Mouse (Mus musculus) lung, postnatal 0 days (tissue): Measurements from ENCODE around the gene Rnf149. TPM values are rescaled to one million over a fixed set of nuclear protein-coding genes. Genes with fewer than 3 reads are reported as not detected.
"Not testable (repeated sequence)": the region's sequence is repeated elsewhere in the genome, so short reads cannot be mapped to it uniquely, and the experiment has no call there.

Experiments used
- ATAC-seq: fragments of 200-750 bp; cut with Nextera tagmentation; 2 replicates; pipeline ENCODE4 v1.8.0; 2017; ENCODE audit warnings: moderate library complexity
- DNase-seq: peaks from one replicate; pipeline ENCODE4 v3.0.0-alpha.2; 2016; ENCODE audit warnings: low spot score
- H3K27ac ChIP-seq: fragments of 300-500 bp; sonication (generic); 2 replicates; pipeline ENCODE4 v1.5.1; 2014; ENCODE audit warnings: antibody characterized with exemption, mild to moderate bottlenecking, low read length, mixed read lengths
- H3K27me3 ChIP-seq: fragments of 300-500 bp; sonication (generic); replicated peaks from 2 replicates; pipeline ENCODE4 v1.6.1; 2014; ENCODE audit warnings: low read length, mixed read lengths; ENCODE audit not compliant: insufficient read depth
- H3K36me3 ChIP-seq: fragments of 300-500 bp; sonication (generic); 2 replicates; pipeline ENCODE4 v1.6.1; 2014; ENCODE audit warnings: low read length, mixed read lengths; ENCODE audit not compliant: insufficient read depth
- H3K4me1 ChIP-seq: fragments of 300-500 bp; sonication (generic); 2 replicates; pipeline ENCODE4 v1.6.1; 2014; ENCODE audit warnings: antibody characterized with exemption, low read depth, low read length, mixed read lengths; ENCODE audit not compliant: insufficient read depth
- H3K4me2 ChIP-seq: fragments of 300-500 bp; sonication (generic); replicated peaks from 2 replicates; pipeline ENCODE4 v1.6.1; 2014; ENCODE audit warnings: low read depth, mild to moderate bottlenecking, low read length, moderate library complexity, mixed read lengths
- H3K4me3 ChIP-seq: fragments of 300-500 bp; sonication (generic); 2 replicates; pipeline ENCODE4 v1.5.1; 2014; ENCODE audit warnings: low read depth, low read length
- H3K9ac ChIP-seq: fragments of 300-500 bp; sonication (generic); replicated peaks from 2 replicates; pipeline ENCODE4 v1.6.1; 2014; ENCODE audit warnings: low read depth, mild to moderate bottlenecking
- H3K9me3 ChIP-seq: fragments of 300-500 bp; sonication (generic); 2 replicates; pipeline ENCODE4 v1.6.1; 2016; ENCODE audit warnings: low read length, mixed read lengths
- CTCF ChIP-seq: IDR thresholded peaks from 2 replicates; pipeline ENCODE4 v1.5.1; 2016; ENCODE audit warnings: antibody characterized with exemption, mild to moderate bottlenecking
- EP300 ChIP-seq: IDR thresholded peaks from 2 replicates; pipeline ENCODE4 v1.6.1; 2016; ENCODE audit warnings: antibody characterized with exemption, mild to moderate bottlenecking, control low read depth
- WGBS: fragments of 180-500 bp; shearing (Covaris S2); extraction: QIAGEN DNeasy Blood & Tissue Kit; methylation state at CpG from one replicate; pipeline ENCODE4 v1.1.7; 2014; 5-methylcytosine and 5-hydroxymethylcytosine counted together
- polyA plus RNA-seq: library from polyadenylated mRNA; unstranded; fragments of >200 nt; fragmentation: Nextera tagmentation; extraction: Ambion mirVana; gene quantifications from 2 replicates; pipeline ENCODE4 v1.2.1, GENCODE M21; 2015

Gene Rnf149
- polyA plus RNA-seq, 1 experiment from 2014 or later = 25.1 TPM

DNA sequence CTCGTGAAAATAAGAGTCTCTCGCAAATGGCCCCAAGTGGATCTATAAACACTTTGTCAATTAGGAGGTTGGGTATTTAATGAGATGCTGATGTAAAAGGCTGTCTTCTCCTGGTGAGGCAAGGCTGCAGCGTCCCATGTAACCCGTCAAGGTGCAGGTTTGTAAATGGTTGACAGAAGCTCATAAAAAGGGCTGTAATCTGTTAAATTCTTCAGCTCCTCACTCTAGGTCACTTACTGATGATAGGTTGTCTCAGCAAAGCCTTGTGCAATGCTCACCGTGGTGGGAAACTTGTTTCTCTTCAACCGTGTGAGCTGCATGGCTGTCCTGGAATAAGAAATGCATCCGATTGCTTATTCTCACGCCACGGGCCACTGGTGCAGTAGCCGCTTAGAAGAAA is 16.6 kb upstream of the Rnf149 start:
- no peak for TF ChIP-seq EP300
- TF ChIP-seq CTCF = no peak
- 71% methylated on average over 10 of the region's 10 CpGs for WGBS
- H3K9ac ChIP-seq = no peak overlapping the region
- H3K4me1 ChIP-seq = no peaks in the 10 kb centered on the region
- H3K36me3 ChIP-seq = no peaks in the 10 kb centered on the region
- H3K9me3 ChIP-seq = no peaks in the 10 kb centered on the region
- ATAC-seq (no peak), DNase-seq (no peak)
- no peak overlapping the region for H3K4me2 ChIP-seq
- H3K4me3 ChIP-seq = no peak overlapping the region
- no peak overlapping the region for H3K27ac ChIP-seq
- H3K27me3 ChIP-seq = no peaks in the 10 kb centered on the region

DNA sequence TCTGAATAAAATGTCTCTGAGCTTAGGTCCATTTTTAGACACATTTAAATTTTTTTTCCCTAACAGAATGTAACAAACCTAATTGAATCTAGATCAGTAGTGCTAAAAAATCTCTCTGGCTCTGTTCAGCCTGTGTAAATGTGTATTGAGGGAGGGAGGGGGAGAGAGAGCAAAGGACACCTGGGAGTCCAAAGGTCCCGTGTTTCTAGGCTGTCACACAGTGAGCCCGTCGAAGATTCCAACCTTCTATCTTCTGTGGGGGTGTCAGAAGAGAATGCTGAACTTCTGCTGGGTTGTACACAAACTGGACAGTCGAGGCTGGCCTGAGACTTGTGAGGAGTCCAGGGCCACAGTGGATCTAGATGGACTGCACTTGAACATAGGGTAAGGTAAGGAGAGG is 14.9 kb upstream of the Rnf149 start:
- Histone ChIP-seq H3K36me3 (no peaks in the 10 kb centered on the region), H3K27ac (no peak overlapping the region), H3K27me3 (no peaks in the 10 kb centered on the region), H3K4me1 (no peaks in the 10 kb centered on the region), H3K4me3 (no peak overlapping the region), H3K9ac (no peak overlapping the region), H3K9me3 (no peaks in the 10 kb centered on the region), H3K4me2 (no peak overlapping the region)
- DNase-seq (no peak), ATAC-seq (no peak)
- WGBS = 65% methylated on average over 4 of the region's 4 CpGs
- no peak for TF ChIP-seq CTCF
- no peak for TF ChIP-seq EP300

DNA sequence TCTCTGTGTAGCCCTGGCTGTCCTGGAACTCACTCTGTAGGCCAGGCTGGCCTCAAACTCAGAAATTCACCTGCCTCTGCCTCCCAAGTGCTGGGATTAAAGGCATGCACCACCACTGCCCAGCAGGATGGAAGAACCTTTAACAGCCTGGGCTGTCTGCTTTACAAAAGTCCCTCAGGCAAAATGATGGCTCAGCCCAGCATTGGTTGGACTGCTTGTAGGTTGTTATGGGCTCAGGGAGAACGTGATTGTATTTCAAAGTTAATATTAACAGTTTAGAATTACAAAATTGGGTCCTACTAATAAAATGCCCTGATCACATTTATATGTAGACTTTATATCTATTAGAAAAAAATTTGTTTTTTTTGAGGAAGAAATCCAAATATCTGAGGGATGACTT is 14.4 kb upstream of the Rnf149 start:
- H3K27me3 ChIP-seq, H3K27ac ChIP-seq, DNase-seq, H3K4me1 ChIP-seq, ATAC-seq, H3K4me3 ChIP-seq, H3K9ac ChIP-seq, H3K9me3 ChIP-seq, H3K36me3 ChIP-seq, H3K4me2 ChIP-seq: not testable (repeated sequence)
- 66% methylated on average over 1 of the region's 1 CpGs for WGBS

DNA sequence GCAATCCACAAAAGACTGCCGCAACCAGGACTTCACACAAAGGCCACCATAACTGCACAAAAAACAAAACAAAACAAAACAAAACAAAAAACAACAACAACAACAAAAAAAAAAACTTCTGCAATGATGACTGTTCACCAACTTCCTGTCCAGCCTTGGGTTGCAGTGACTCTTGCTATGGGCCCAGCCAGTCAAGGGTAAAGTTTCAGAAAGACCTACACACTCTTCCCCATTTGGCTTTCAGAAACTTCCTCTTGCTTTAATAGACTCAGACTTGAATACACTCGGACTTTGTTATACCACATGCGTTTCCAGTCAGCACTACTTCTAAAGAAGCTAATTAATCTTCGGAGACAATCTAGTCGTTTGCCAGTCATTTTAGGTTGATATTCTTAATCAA is 13.0 kb upstream of the Rnf149 start:
- Histone ChIP-seq H3K27ac (no peak overlapping the region), H3K9ac (no peak overlapping the region), H3K4me2 (no peak overlapping the region), H3K27me3 (no peaks in the 10 kb centered on the region), H3K36me3 (no peaks in the 10 kb centered on the region), H3K4me3 (no peak overlapping the region), H3K4me1 (no peaks in the 10 kb centered on the region), H3K9me3 (no peaks in the 10 kb centered on the region)
- TF ChIP-seq EP300 (no peak), CTCF (no peak)
- ATAC-seq (no peak), DNase-seq (peak; percentile 36)
- 74% methylated on average over 5 of the region's 5 CpGs for WGBS

DNA sequence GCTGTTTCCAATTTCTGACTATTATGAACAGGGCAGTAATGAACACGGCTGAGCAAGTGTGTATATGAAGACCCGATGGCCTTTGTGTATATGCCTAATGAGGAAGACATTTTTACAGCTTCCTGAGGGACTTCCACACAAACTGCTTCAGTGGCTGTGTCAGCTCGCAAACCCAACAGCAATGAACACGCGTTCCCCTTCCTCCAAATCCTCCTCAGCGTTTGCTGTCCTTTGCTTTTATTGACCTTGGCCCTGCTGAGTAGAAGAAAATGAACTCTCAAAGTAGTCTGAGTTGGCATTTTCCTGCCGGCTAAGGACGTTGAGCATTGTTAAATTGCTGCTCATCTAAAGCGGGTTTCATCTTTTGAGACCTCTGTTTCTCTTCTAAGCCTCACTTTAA is 8.2 kb upstream of the Rnf149 start:
- no peak for DNase-seq
- no peaks in the 10 kb centered on the region for H3K9me3 ChIP-seq
- 74% methylated on average over 9 of the region's 9 CpGs for WGBS
- no peak overlapping the region for H3K4me3 ChIP-seq
- TF ChIP-seq EP300 = no peak
- no peak overlapping the region for H3K4me2 ChIP-seq
- no peaks in the 10 kb centered on the region for H3K4me1 ChIP-seq
- no peaks in the 10 kb centered on the region for H3K36me3 ChIP-seq
- no peak for ATAC-seq
- no peak overlapping the region for H3K9ac ChIP-seq
- no peak overlapping the region for H3K27ac ChIP-seq
- H3K27me3 ChIP-seq = no peaks in the 10 kb centered on the region

GRCm38 (mm10) chr1:39583173-39583572 is 6.0 kb upstream of the Rnf149 start:
- DNase-seq = peak; percentile 19
- 82% methylated on average over 9 of the region's 9 CpGs for WGBS
- Histone ChIP-seq H3K4me1 (no peaks in the 10 kb centered on the region), H3K9ac (no peak overlapping the region), H3K27me3 (no peaks in the 10 kb centered on the region), H3K4me3 (no peak overlapping the region), H3K27ac (no peak overlapping the region), H3K9me3 (no peaks in the 10 kb centered on the region), H3K4me2 (no peak overlapping the region), H3K36me3 (no peaks in the 10 kb centered on the region)
- no peak for ATAC-seq
- TF ChIP-seq EP300 = no peak
- TF ChIP-seq CTCF = no peak

DNA sequence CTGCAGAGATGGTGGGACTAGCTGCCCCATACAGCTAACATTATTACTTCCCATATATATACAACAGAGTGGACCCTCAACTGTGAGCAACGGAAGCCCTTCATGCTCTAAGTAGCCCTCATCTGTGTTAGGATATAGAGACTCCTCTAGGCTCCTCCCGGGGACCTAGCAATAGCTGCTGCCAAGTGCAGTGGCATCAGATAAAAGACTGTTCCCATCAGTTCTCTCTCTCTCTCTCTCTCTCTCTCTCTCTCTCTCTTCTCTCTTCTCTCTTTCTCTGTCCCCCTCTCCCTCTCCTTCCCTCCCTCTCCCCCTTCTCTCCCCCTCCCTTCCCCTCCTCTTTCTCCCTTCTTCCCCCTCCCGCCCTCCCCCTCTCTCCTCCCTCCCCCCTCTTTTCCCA is 4.0 kb upstream of the Rnf149 start:
- Histone ChIP-seq H3K9me3 (no peaks in the 10 kb centered on the region), H3K9ac (no peak overlapping the region), H3K27me3 (no peaks in the 10 kb centered on the region), H3K36me3 (no peaks in the 10 kb centered on the region), H3K27ac (no peak overlapping the region), H3K4me1 (no peaks in the 10 kb centered on the region), H3K4me2 (no peak overlapping the region), H3K4me3 (no peak overlapping the region)
- WGBS = 54% methylated on average over 2 of the region's 3 CpGs
- TF ChIP-seq EP300 = no peak
- TF ChIP-seq CTCF = no peak
- ATAC-seq (no peak), DNase-seq (no peak)
